Comparison of ENCODE assay signal across 16 mouse cellular contexts in the genomic region with DNA sequence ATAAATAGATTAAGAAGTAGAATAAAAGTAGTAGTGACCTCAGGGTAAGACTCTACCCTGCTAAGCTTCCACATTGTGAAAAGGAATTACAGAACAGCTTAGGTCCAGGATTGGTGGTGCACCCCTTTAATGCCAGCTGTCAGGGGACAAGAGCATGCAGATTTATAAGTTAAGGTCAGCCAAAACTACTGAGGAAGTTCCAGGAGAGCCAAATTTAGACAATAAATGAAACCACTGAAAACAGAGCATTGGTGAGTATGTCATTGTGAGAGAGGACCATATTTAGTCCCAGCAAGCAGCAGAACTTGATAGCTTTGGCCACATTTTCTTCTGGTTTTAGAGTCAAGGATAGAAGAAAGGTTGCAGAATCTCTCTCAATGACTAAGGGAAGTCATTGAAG.
"Had no signal": no experiment of that assay in that cellular context is flagged by ENCODE, and none has a peak within 500 bp of the region (broad histone marks: within the 10 kb centered on the region; RNA-seq: fewer than 3 reads in every experiment).

No protein-coding gene starts in this region.

- H3K4me3 ChIP-seq: neural tube, embryonic 12.5 days; neural tube, embryonic 13.5 days; neural tube, embryonic 15.5 days; stomach, embryonic 15.5 days had no signal

- H3K9ac ChIP-seq: neural tube, embryonic 12.5 days; neural tube, embryonic 13.5 days; neural tube, embryonic 15.5 days; stomach, embryonic 15.5 days had no signal

- H3K27me3 ChIP-seq: neural tube, embryonic 12.5 days; neural tube, embryonic 13.5 days; neural tube, embryonic 15.5 days; stomach, embryonic 15.5 days had no signal

- H3K9me3 ChIP-seq: neural tube, embryonic 12.5 days; neural tube, embryonic 13.5 days; neural tube, embryonic 15.5 days; stomach, embryonic 15.5 days had no signal

- H3K27ac ChIP-seq: neural tube, embryonic 12.5 days; neural tube, embryonic 13.5 days; neural tube, embryonic 15.5 days; stomach, embryonic 15.5 days; stomach, postnatal 0 days had no signal

- DNase-seq: retina, postnatal 1 day; right cerebral cortex, adult 18-20 months; right cerebral cortex, postnatal 14 days; right cerebral cortex, postnatal 25 days; right cerebral cortex, postnatal 4 days; spleen, adult 18-20 months; thymus, adult 2 months; thymus, postnatal 14 days; thymus, postnatal 25 days; thymus, postnatal 36 days; thymus, postnatal 4 days had no signal

- H3K4me2 ChIP-seq: neural tube, embryonic 12.5 days; neural tube, embryonic 13.5 days; neural tube, embryonic 15.5 days; stomach, embryonic 15.5 days had no signal

- H3K4me1 ChIP-seq: neural tube, embryonic 12.5 days; neural tube, embryonic 13.5 days; neural tube, embryonic 15.5 days; stomach, embryonic 15.5 days had no signal

- H3K36me3 ChIP-seq: neural tube, embryonic 12.5 days; neural tube, embryonic 13.5 days; neural tube, embryonic 15.5 days; stomach, embryonic 15.5 days had no signal
